In genomic region chr6:145044916-145045574, GRCm38 (mm10) we compare ENCODE assay signal across 13 mouse cellular contexts. TPM values are rescaled to one million over a fixed set of nuclear protein-coding genes. Genes with fewer than 3 reads are reported as not detected.
DNase-seq lines count a peak whose midpoint lies in the region; ATAC-seq lines count a peak whose summit lies in the region.
"Had no signal": no experiment of that assay in that cellular context is flagged by ENCODE, and none has a peak within 500 bp of the region (broad histone marks: within the 10 kb centered on the region; RNA-seq: fewer than 3 reads in every experiment).

No protein-coding gene starts in this region.

- no peaks in the 10 kb centered on the region for H3K27me3 ChIP-seq in forebrain, embryonic 16.5 days (replicated peaks; ENCODE audit: control insufficient read depth, insufficient read depth, low read length)
- H3K27me3 ChIP-seq in midbrain, embryonic 11.5 days (ENCODE audit: control insufficient read depth, insufficient read depth, low read length): no peaks in the 10 kb centered on the region

- H3K4me1 ChIP-seq in forebrain, embryonic 16.5 days (replicated peaks; ENCODE audit: control insufficient read depth, insufficient read depth, low read length): peaks cover 49% of the 10 kb centered on the region
- peaks cover 39% of the 10 kb centered on the region for H3K4me1 ChIP-seq in midbrain, embryonic 11.5 days (ENCODE audit: control insufficient read depth, insufficient read depth, low read length)

- peak overlapping the region; percentile 35 for H3K4me3 ChIP-seq in forebrain, embryonic 16.5 days (replicated peaks; ENCODE audit: low read length)
- no peak overlapping the region for H3K4me3 ChIP-seq in midbrain, embryonic 11.5 days (ENCODE audit: low read depth, low read length)
- H3K4me3 ChIP-seq: intestine, embryonic 15.5 days; liver, embryonic 13.5 days had no signal

- H3K36me3 ChIP-seq in forebrain, embryonic 16.5 days (ENCODE audit: control insufficient read depth, insufficient read depth): no peaks in the 10 kb centered on the region
- no peaks in the 10 kb centered on the region for H3K36me3 ChIP-seq in midbrain, embryonic 11.5 days (ENCODE audit: control insufficient read depth, insufficient read depth, low read length)
- H3K36me3 ChIP-seq: intestine, embryonic 15.5 days; liver, embryonic 13.5 days had no signal

- peak; percentile 25 for DNase-seq in retina, embryonic 14.5 days (ENCODE audit: low spot score)
- no peak for DNase-seq in retina, postnatal 1 day
- no peak for DNase-seq in midbrain, embryonic 11.5 days (ENCODE audit: low spot score, missing footprints)
- no peak for DNase-seq in spleen, adult 12 weeks (ENCODE audit: low spot score)
- no peak for DNase-seq in thymus, postnatal 10 days (ENCODE audit: low spot score in 2 of 2)
- DNase-seq in layer of hippocampus, postnatal 36 days: no peak
- DNase-seq: cerebellum, adult 8-10 months; kidney, postnatal 25 days; liver, embryonic 13.5 days; lung, postnatal 14 days had no signal

- H3K27ac ChIP-seq in forebrain, embryonic 16.5 days (ENCODE audit: low read length): peak overlapping the region; percentile 43; the same call in 1 of the 2 replicates
- no peak overlapping the region for H3K27ac ChIP-seq in midbrain, embryonic 11.5 days (ENCODE audit: low read depth, low read length)
- H3K27ac ChIP-seq: intestine, embryonic 15.5 days; liver, embryonic 13.5 days had no signal

- 31% methylated on average over 20 of the region's 20 CpGs for WGBS in forebrain, embryonic 16.5 days
- 80% methylated on average over 20 of the region's 20 CpGs for WGBS in midbrain, embryonic 11.5 days

- peak; percentile 30 for ATAC-seq in forebrain, embryonic 16.5 days
- no peak for ATAC-seq in midbrain, embryonic 11.5 days (ENCODE audit: low FRiP score)
- ATAC-seq: intestine, embryonic 15.5 days had no signal

- H3K9ac ChIP-seq in forebrain, embryonic 16.5 days (replicated peaks; ENCODE audit: low read depth, low read length): peak overlapping the region; percentile 45
- H3K9ac ChIP-seq in midbrain, embryonic 11.5 days (ENCODE audit: low read length): no peak overlapping the region; the same call in 1 of the 2 replicates
- H3K9ac ChIP-seq: intestine, embryonic 15.5 days; liver, embryonic 13.5 days had no signal

- no peaks in the 10 kb centered on the region for H3K9me3 ChIP-seq in forebrain, embryonic 16.5 days (ENCODE audit: control insufficient read depth, low read length)
- no peaks in the 10 kb centered on the region for H3K9me3 ChIP-seq in midbrain, embryonic 11.5 days (ENCODE audit: control insufficient read depth, low read length)
- H3K9me3 ChIP-seq: intestine, embryonic 15.5 days; liver, embryonic 13.5 days had no signal

- H3K4me2 ChIP-seq in forebrain, embryonic 16.5 days (ENCODE audit: low read length): peak overlapping the region; percentile 94
- 0 out of 2 replicates have a peak overlapping the region, but pooled peaks have one; percentile 1 for H3K4me2 ChIP-seq in midbrain, embryonic 11.5 days
- H3K4me2 ChIP-seq: intestine, embryonic 15.5 days; liver, embryonic 13.5 days had no signal

RNA-seq across cellular contexts. Expression of gene Bcat1, which starts 30.9 kb away (rescaled TPM):
- polyA plus RNA-seq in forebrain, embryonic 16.5 days (2015; fragmentation: Nextera tagmentation; extraction: Ambion mirVana): 108 and 110 TPM in 2 replicates
- 140 and 150 TPM in 2 replicates for polyA plus RNA-seq in midbrain, embryonic 11.5 days (2014; fragmentation: Nextera tagmentation; extraction: Ambion mirVana)
- total RNA-seq in layer of hippocampus, postnatal 36 days (2021): 100 to 1,000 TPM; 100 to 102 TPM
- total RNA-seq: MEL had no signal
